Mouse (Mus musculus): ENCODE data around the gene Olfr453.

Olfr453 gene

GRCm38 (mm10) chr6:42739071-42739470 lies at the start of gene Olfr453:
TSS of gene Olfr453 (plus strand) at chr6:42739371.
- no peak for DNase-seq (ENCODE audit: low read depth)

GRCm38 (mm10) chr6:42689761-42690160 lies 49.4 kb upstream of the Olfr453 start:
- DNase-seq (ENCODE audit: low read depth): no peak

DNA sequence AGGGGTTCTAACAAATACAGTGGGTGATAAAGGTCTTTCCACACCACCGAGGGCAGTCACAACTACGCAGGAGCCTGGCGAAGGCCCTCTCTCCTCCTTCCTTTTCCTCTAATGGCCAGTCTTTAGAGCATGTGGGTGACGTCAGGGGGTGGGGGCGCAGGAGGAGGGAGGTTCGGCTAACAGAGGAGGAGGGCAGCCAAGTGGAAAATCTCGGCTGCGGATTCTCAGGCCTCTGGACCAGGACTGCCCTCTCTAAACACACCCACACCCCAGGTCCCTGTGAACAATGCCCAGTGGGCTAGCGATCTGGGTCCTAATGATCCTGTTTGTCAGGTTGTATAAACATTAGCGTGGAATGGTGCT lies 47.0 kb upstream of the Olfr453 start:
- DNase-seq (ENCODE audit: low read depth): no peak

GRCm38 (mm10) chr6:42692517-42693190 lies 46.5 kb upstream of the Olfr453 start:
- DNase-seq (ENCODE audit: low read depth): no peak

DNA sequence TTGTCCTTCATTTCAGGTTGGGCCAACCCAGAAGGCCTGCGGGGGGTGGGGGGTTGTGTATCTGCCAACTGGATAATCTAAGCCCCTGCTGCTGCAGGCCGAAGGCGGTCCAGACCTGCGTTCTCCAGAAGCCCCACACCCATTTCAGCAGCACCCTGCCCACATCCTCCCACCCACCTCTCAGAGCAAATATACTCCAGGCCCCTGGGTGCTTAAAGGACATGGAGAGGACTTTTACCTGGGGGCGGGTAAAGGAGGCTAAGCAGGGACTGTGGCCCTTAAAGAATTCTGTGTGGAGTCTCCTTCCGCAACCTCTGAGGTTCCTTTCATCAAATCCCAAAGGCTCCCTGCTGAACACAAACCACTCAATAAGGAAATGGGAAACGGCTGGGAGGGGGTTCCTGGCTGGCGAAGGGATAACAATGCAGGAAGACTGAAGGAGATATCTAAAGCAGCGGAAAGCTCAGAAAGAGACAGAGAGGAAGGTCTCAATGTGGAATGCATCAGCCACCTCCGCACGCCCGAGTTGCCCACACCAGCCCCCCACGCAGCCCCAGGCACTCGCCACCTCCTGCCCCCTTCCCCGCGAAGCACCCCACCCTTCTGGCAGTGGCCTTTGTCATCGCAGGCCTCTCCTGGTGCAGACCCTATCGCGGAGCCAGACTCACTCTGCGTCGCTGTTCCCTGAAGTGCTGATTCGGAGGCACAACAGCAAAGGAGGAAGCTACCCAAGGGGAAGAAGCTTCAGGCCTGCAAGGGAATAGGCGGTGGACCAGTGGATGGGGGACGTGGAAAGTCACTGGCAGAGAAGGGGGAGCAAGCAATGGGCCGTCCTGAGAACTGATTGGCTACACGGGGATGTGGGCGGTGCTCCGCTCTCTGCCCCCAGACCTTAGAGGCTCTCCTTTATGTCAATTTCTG lies 29.6 kb upstream of the Olfr453 start, which contains the start of gene Tcaf1:
Gene Tcaf1 (minus strand): TSS at position 798 of the 921 bp plus-strand sequence.
- no peak for DNase-seq (ENCODE audit: low read depth)

- DNase-seq (ENCODE audit: low read depth): no peak
Measured at GRCm38 (mm10) chr6:42714668-42715067, 24.5 kb upstream of the Olfr453 start.

DNA sequence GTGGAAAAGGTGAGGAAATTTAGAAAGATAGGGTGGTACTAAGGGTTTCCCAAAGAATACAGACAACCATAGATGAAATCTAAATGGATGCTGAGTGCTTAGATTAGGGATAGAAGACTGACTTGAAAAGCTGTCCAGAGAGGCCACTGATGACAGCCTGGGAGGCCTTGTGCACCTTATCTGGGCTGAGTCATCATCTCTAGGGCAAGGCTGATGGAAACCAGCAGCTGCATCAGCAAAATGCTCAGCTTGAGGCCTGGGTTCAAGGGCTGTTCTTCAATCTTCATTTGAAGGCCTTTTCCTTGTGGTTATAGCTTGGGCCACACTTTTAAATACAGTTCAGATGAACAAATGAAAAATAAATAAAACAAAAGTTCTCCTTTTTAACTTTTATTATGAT lies 21.2 kb upstream of the Olfr453 start:
- no peak for DNase-seq (ENCODE audit: low read depth)

GRCm38 (mm10) chr6:42742303-42742702 lies 3.1 kb downstream of the Olfr453 start:
- DNase-seq (ENCODE audit: low read depth): no peak

DNA sequence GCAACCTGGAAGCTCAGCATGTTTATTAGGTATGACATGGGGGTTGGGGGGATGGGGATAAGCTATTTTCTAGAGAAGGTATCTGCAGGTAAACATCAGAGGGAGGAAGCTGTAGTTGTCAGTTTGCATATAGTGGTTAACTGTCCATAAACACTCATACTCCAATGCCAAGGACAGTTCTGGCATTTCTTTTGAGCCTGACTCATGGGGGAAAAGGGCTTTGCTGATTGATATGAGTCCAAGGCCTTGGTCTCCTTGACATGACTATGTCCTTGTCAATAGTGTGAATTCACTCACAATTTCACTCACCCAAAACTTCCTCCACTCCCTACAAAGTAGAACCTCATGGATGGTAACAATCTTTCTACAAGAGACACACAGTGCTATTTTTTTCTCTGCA lies 8.7 kb downstream of the Olfr453 start:
- DNase-seq (ENCODE audit: low read depth): no peak

- no peak for DNase-seq (ENCODE audit: low read depth)
Measured at GRCm38 (mm10) chr6:42756104-42756503, 16.9 kb downstream of the Olfr453 start, which contains the start of gene Olfr38. TSS of gene Olfr38 (plus strand) at chr6:42756404.

- no peak for DNase-seq (ENCODE audit: low read depth)
Measured at GRCm38 (mm10) chr6:42777066-42777465, 37.9 kb downstream of the Olfr453 start.

GRCm38 (mm10) chr6:42784793-42785192 lies 45.6 kb downstream of the Olfr453 start, which contains the start of gene Olfr452:
TSS of gene Olfr452 (plus strand) at chr6:42785093.
- DNase-seq (ENCODE audit: low read depth): no peak

- DNase-seq (ENCODE audit: low read depth): no peak
Measured at GRCm38 (mm10) chr6:42790247-42790948, 51.2 kb downstream of the Olfr453 start.

DNA sequence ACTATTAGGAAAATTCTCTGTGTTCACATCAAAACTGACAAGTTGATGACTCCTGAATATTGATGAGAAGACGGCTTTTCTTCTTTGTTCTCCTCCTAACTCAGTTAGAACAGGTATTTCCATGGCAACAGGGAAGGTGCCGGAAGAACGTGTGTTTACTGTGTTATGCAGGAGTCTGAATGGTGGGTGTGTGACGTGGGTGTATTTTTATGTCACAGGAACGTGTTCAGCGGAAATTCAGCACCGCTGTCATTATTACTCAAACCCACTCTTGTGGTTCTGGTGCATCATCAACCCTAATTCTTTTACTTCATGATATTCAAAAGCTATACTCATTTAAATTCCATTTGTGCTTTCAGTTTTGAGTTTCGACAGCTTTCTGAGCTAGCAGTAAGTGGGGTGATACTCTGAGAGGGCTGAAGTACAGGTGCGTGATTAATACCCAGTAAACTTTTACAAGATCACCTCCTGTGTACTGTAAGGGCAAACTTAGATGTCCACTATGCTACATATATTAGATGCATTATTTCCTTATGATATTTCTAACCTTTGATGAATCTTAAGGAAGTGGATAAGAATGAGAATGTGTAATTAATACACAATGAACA lies 51.9 kb downstream of the Olfr453 start:
- DNase-seq (ENCODE audit: low read depth): no peak

DNA sequence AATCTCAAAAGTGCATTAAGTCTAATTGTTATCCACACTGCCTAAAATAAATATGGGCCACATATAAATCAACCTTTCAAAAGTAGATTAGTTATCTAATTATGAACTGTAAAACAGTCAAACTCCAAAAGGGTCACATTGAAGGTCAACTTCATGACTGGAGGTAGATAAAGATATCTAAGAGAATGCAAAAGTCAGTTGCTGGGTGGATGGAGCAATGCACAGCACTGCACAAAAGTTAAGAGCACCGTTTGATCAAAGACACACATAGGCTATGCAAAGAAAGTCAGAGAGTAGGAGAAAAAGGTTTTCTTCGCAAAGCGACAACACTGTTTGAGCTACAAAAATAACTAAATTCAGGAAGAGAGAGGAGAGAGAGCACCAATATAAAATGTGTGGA lies 55.8 kb downstream of the Olfr453 start:
- no peak for DNase-seq (ENCODE audit: low read depth)

Data from 416B (cell line).